Mouse (Mus musculus) frontal cortex, postnatal 25 days (tissue): ENCODE measurements around the gene Rtkn2.

Source experiments
- DNase-seq, 2 experiments: peaks; one replicate each; pipeline ENCODE4 v3.0.0; 2022; ENCODE audit warnings: low spot score in 2 of 2

The Rtkn2 gene

GRCm38 (mm10) chr10:67979401-67980157 is at the start of gene Rtkn2:
Gene Rtkn2 (plus strand): TSS chr10:67979570.
- DNase-seq: peak; percentile 72 to 74

DNA sequence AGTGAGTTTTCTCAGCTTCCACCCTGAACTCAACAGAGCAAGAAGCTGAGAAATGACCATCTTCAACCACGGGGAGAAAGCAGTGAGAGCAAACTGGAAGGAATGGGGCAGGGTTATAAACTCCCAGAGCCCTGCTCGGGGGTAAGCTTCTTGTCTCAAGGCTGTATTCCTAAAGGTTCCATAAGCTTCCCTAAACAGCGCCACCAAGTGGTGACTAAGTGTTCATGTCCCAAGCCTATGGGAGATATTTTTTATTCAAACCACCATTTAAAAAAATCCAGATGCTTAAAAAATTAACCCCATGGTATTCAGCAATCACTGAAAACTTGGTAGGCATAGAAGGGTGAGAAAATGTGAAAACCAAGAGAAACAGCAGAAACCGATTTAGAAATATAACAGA is 48.0 kb upstream of the Rtkn2 start:
- no peak for DNase-seq

- DNase-seq: no peak
These were observed 46.6 kb upstream of the Rtkn2 start for GRCm38 (mm10) chr10:67932780-67933179.

- no peak for DNase-seq
These were observed 42.4 kb upstream of the Rtkn2 start for GRCm38 (mm10) chr10:67936944-67937343.

DNA sequence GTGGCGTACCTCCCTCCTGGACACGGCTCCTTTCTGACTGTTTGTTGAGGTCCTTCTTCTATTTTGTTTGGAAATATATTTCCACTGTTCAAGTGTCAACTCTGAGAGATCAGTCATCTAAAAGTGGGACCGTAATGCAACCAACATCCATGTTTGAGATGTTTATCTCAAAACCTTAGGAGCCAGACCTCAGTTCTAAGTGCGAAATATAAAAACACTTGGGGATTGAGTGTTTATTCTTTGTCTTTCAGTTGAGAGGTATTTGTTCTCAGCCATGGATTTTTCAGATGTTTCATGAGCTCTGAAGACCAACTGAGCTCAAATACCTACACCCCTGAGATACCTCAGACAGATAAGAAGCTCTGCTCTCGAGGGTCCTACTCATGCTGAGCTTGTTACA is 41.6 kb upstream of the Rtkn2 start:
- no peak for DNase-seq

- no peak for DNase-seq
These were observed 39.8 kb upstream of the Rtkn2 start for GRCm38 (mm10) chr10:67939546-67939945.

- DNase-seq: no peak
These were observed 35.9 kb upstream of the Rtkn2 start for GRCm38 (mm10) chr10:67943513-67943912.

- DNase-seq: no peak
These were observed 29.2 kb upstream of the Rtkn2 start for GRCm38 (mm10) chr10:67950059-67950748.

- DNase-seq: no peak
These were observed 27.7 kb upstream of the Rtkn2 start for GRCm38 (mm10) chr10:67951690-67952089.

DNA sequence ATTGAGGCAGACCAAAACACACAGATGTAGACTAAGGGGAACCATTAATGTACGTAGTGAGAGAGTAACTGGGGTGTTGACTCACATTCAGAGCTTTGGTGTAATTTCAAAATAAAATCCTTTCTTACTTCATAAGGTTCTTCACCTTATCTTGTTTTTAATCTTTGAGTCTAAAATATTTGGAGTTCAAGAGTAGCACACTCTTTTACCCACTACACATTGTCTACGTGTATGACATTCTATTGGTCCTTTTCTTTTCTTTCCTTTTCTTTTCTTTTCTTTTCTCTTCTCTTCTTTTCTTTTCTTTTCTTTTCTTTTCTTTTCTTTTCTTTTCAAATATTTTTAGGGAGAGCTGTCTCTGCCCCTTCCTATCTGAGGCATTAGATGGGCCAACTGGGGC is 23.4 kb upstream of the Rtkn2 start:
- DNase-seq: no peak

GRCm38 (mm10) chr10:67959982-67960381 is 19.4 kb upstream of the Rtkn2 start:
- DNase-seq: no peak

DNA sequence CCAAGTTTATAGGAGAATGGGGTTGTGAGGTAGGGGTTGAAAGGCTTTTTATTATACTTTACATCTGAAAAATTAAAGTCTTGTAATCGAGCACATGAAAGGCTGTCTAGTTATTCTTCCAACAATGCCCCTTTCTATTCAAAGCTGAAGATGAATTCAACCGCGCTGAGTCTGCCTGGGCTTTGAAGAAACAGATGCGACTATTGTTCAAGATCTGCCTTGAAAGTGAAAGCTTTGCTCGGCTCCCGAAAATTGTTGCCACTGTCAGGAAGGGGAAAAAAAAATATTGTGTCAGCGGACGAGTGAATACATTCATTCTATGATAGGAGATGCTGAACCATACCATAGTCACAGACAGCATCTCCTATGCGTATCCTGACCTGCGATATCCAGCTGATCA is 16.9 kb upstream of the Rtkn2 start:
- DNase-seq: no peak

DNA sequence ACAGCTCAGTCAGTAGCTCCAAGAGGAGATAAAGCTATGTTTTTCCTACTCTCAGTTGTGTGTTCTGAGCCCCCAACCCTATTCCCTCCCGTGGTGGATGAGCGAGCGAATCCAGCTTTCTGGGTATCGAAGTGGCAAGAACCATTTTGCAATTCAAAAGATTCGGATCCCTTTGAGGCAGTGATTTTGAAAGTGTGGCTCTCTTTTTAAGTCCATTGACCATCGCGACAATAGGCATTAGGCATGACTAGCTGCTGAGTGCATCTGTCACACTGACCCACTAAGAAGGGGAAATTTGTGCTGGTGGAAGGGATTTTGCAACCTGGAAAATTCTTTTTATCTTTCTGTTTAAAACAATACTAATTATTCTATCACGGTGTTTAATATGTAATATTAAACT is 15.3 kb upstream of the Rtkn2 start:
- DNase-seq: no peak

- DNase-seq: no peak
These were observed 14.0 kb upstream of the Rtkn2 start for GRCm38 (mm10) chr10:67965251-67965986.

- no peak for DNase-seq
These were observed 13.3 kb upstream of the Rtkn2 start for GRCm38 (mm10) chr10:67966102-67966501.

DNA sequence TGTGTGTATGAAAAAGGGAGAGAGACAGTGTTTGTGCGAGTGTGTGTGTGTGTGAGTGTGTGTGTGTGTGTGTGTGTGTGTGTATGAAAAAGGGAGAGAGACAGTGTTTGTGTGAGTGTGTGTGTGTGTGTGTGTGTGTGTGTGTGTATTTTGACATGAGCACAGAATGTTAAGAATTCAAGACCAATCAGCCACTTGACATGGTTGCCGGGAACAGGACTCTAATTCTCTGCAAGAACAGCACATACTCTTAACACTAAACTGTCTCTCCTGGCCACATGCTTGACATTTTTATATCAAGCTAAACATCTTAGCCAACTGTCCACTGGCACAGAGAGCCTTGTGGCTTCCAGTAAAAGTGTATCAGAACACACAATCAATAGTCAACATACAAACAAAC is 12.4 kb upstream of the Rtkn2 start:
- no peak for DNase-seq

- no peak for DNase-seq
These were observed 8.1 kb upstream of the Rtkn2 start for GRCm38 (mm10) chr10:67971166-67971796.

- no peak for DNase-seq
These were observed 2.1 kb upstream of the Rtkn2 start for GRCm38 (mm10) chr10:67977271-67977670.

- no peak for DNase-seq
These were observed 4.4 kb downstream of the Rtkn2 start for GRCm38 (mm10) chr10:67983776-67984175.

DNA sequence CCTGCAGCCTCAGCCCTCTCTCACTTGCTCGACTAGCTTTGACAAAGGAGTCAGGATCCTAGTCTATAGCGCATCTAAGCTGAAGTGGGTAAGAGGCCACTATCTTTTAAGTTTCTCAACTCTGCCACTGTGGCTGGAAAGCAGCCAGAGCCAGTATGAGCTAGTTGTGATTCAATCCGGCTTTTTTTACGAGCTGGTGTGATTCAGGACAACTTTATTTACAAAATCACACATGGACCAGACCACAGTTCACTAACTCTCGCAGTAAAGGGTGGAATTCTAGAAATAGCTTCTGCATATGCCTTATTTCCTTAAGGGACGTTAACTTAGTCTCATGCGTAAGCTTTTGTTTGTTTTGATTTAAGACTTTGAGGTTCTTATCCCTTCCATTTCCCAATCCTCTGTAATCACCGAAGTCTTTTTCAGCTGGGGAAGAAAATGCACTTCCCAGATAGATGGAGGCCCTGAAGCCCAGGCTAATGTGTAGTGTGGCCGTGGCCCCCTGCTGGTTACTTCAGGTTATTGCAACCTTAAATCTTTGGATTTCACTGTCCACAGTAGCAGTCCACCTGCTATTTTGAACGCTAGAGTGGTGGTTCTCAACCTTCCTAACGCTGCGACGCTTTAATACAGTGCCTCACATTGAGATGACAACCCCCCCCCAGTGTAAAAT is 5.0 kb downstream of the Rtkn2 start:
- no peak for DNase-seq

DNA sequence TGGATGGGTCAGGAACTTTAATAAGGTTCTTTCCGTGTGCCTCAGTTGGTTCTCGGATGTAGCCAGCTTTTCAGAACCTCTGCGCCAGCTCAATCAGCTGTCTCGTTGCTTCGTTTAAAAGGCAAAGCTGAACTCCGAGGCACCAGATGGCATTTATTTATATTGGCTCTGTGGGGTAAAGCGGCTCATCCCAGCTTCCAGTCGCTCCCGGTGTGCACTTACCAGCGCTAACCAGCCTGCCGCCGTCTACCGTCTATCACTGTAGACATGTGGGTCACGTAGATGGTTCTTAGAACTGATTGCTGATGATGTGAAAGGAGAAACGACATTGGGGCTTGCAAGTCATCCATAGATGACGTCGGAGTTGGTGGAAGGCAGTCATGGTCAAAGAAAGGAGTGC is 5.7 kb downstream of the Rtkn2 start:
- no peak for DNase-seq

DNA sequence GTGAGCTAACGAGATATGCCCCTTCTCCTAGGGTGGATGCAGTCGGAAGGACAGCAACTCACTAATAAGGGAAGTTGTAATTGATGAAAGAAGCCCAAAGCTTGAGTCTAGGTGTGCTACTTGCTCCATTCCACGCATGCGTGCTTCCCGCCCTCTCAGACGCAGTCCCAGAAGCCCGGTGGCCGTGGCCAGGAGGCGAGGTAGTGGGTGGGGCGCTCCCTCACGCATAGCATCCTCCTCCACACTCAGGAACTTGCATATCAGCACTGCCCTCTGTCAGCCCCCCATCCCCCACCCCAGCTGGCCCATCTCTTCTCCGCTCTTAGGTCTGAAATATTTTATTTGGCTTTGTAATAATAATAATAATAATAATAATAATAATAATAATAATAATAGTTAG is 16.0 kb downstream of the Rtkn2 start:
- DNase-seq: no peak
